Mouse (Mus musculus) 3T3-L1 (cell line): ENCODE measurements around the gene Pkd1l3.

Source experiments
- DNase-seq: peaks from one replicate; pipeline ENCODE4 v3.0.0-alpha.2; 2015; ENCODE audit warnings: low read depth, low spot score

Gene Pkd1l3

GRCm38 (mm10) chr8:109628638-109629037 lies 14.3 kb downstream of the Pkd1l3 start:
- DNase-seq: no peak

- no peak for DNase-seq
These were observed 18.2 kb downstream of the Pkd1l3 start for GRCm38 (mm10) chr8:109632498-109632897.

- no peak for DNase-seq
These were observed 20.8 kb downstream of the Pkd1l3 start for GRCm38 (mm10) chr8:109635146-109635545.

- DNase-seq: no peak
These were observed 24.5 kb downstream of the Pkd1l3 start for GRCm38 (mm10) chr8:109638851-109639250.

- no peak for DNase-seq
These were observed 26.1 kb downstream of the Pkd1l3 start for GRCm38 (mm10) chr8:109640410-109640809.

- DNase-seq: no peak
These were observed 26.9 kb downstream of the Pkd1l3 start for GRCm38 (mm10) chr8:109641236-109641635.

GRCm38 (mm10) chr8:109647331-109647730 lies 33.0 kb downstream of the Pkd1l3 start:
- DNase-seq: no peak

- no peak for DNase-seq
These were observed 34.2 kb downstream of the Pkd1l3 start for GRCm38 (mm10) chr8:109648469-109648868.

- DNase-seq: no peak
These were observed 36.5 kb downstream of the Pkd1l3 start for GRCm38 (mm10) chr8:109650801-109651200.

GRCm38 (mm10) chr8:109656860-109657259 lies 42.5 kb downstream of the Pkd1l3 start:
- no peak for DNase-seq

- DNase-seq: no peak
These were observed 48.0 kb downstream of the Pkd1l3 start for GRCm38 (mm10) chr8:109662328-109662727.

- DNase-seq: no peak
These were observed 52.3 kb downstream of the Pkd1l3 start for GRCm38 (mm10) chr8:109666616-109667015.

GRCm38 (mm10) chr8:109672656-109673055 lies 58.3 kb downstream of the Pkd1l3 start:
- no peak for DNase-seq

- DNase-seq: no peak
These were observed 59.3 kb downstream of the Pkd1l3 start for GRCm38 (mm10) chr8:109673596-109673995.

GRCm38 (mm10) chr8:109675896-109676643 lies 61.8 kb downstream of the Pkd1l3 start:
- DNase-seq: no peak

GRCm38 (mm10) chr8:109681535-109681934 lies 67.2 kb downstream of the Pkd1l3 start:
- no peak for DNase-seq

GRCm38 (mm10) chr8:109682120-109682519 lies 67.8 kb downstream of the Pkd1l3 start:
- no peak for DNase-seq

- no peak for DNase-seq
These were observed 72.9 kb downstream of the Pkd1l3 start for GRCm38 (mm10) chr8:109687248-109687647.

GRCm38 (mm10) chr8:109691769-109692168 lies 77.5 kb downstream of the Pkd1l3 start:
- DNase-seq: peak; percentile 72

- DNase-seq: peak; percentile 54
These were observed 78.3 kb downstream of the Pkd1l3 start for GRCm38 (mm10) chr8:109692443-109693145.

- DNase-seq: peak; percentile 97
These were observed 79.0 kb downstream of the Pkd1l3 start, which contains the start of gene Ist1 for GRCm38 (mm10) chr8:109693146-109693900. Gene Ist1, minus strand, starts transcription at chr8:109693260.

- peak; percentile 10 for DNase-seq
These were observed 79.8 kb downstream of the Pkd1l3 start for GRCm38 (mm10) chr8:109694154-109694553.
